Mouse (Mus musculus): ENCODE results near the gene Ankle1.

The Ankle1 gene

DNA sequence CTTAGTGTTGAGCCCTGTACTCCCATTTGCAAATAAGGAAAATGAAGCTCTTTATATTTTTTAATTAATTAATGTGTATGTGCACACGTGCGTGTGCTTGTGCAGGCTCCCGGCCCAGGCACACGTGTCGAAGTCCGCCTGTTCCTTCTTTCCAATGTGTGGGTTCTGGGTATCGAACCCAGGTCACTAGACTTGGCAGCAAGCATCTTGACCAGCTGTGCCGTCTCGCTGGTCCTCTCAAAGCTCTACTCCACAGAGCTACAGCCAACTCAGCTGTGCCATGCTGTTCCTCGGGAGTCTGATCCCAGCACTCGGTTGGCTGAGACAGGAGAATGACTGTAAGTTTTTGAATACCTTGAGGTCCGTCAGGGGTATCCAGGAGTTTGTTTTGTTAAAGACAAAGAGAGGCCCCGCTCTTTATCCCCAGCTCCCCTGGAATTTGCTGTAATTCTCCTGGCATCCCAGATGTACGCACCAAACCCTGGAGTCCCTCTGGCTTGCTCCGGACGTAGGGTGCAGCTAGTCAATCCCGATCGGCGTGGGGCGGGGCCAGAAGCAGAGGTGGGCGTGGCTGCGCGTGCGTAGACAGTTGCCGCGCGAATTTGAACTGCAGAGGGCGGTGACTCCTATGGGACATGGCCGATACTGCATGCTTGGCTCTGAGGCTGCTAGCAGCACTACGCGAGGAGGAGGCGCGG lies at the start of gene Ankle1:
Gene Ankle1 (plus strand): TSS at position 610 of the 698 bp plus-strand sequence.
- peak; percentile 94 to 96 for DNase-seq

DNA sequence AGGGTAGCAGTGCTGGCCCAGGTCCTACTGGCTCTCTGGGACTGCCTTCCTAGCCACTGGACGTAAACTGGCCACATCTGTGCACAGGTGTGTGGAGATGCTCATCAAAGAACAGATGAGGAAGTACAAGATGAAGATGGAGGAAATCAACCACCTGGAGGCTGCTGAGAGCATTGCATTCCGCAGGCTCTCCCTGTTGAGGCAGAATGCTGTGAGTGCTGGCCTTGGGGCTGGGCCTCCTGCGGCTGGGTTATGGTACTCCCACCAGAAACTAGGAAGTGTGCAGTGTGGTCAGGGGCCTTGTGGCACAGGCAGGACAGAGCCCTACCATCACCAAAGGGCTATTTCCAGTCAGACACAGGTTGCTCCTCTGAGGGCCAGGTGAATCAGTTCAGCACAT lies 47.8 kb upstream of the Ankle1 start:
- DNase-seq, result no peak

DNA sequence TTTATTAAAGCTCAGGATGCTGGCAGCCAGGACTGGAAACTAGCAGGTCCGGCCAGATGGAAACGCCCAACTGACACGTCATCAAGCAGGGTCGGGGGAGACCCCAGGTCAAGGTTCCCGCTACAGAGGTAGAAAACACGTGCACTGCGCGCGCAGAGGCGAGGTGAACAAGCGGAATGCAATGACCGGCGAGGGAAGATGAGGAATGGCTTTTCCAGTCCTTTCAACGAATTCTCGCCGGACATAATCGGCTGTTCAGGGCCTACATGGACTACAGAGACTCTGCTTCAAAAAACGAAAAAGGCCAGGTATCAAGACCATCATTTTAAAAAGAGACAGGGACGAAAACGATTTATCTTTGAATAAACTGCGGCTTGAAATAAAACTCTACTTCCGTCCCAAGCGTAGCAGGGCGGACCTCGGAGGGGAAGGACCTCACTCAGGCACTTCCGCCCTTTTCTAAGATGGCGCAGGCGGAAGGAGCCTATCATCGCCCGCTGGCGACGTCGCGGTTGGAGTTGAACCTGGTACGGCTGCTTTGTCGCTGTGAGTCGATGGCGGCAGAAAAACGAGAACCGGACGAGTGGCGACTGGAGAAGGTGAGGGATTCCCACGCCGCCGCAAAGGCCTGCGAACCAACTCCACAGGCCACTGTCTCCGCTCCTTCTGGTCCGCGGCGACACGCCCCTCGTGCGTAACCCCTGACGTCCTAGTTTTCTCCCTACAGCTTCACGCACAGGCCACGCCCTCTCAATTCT lies 38.9 kb upstream of the Ankle1 start, which contains the start of gene Use1:
Gene Use1 (plus strand): TSS at position 78 of the 758 bp plus-strand sequence.
- peak; percentile 91 to 93 for DNase-seq

GRCm38 (mm10) chr8:71367529-71368176 lies 38.2 kb upstream of the Ankle1 start:
- peak; percentile 30 to 55 for DNase-seq

- DNase-seq, result no peak
These were observed 37.4 kb upstream of the Ankle1 start for GRCm38 (mm10) chr8:71368366-71368765.

GRCm38 (mm10) chr8:71369040-71369718 lies 36.6 kb upstream of the Ankle1 start:
- DNase-seq, result no peak

GRCm38 (mm10) chr8:71370711-71371235 lies 35.0 kb upstream of the Ankle1 start:
- no peak for DNase-seq

- peak; percentile 96 to 97 for DNase-seq
These were observed 34.5 kb upstream of the Ankle1 start, which contains the start of gene Ocel1 for GRCm38 (mm10) chr8:71371236-71371848. Ocel1 (plus strand) TSS chr8:71371298.

- peak in 1 of 2 experiments; percentile 40 for DNase-seq
These were observed 33.4 kb upstream of the Ankle1 start for GRCm38 (mm10) chr8:71372427-71372826.

GRCm38 (mm10) chr8:71373000-71373399 lies 32.8 kb upstream of the Ankle1 start:
- DNase-seq, result no peak

DNA sequence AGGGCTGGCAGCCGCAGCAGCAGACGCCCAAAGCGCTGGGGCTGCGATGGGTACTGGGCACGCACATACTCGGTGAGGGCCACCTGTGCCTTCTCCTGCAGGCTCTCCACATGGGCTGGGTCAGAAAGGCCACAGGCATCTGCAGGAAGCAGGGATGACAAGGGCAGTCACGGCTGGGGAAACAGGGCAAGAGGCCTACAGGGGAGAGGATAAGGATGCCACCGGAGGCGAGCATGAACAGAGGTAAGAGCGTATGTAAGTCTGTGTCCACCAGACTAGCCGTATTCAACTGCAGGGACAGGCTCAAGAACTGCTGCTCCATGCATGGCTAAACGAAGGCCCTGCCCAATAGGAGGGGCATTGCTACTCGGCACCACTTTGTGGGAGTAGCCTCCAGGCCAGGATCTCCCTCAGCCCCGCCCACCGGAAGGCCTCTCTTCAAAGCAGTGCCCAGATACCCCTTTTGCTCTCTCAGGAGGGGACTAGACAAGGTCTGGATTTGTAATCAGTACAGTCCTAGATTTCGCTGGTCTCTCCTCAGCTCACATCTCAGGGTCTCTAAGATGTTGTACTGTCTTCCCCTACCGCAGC lies 31.1 kb upstream of the Ankle1 start:
- peak in 1 of 2 experiments; percentile 42 for DNase-seq

GRCm38 (mm10) chr8:71375581-71376422 lies 30.0 kb upstream of the Ankle1 start:
- DNase-seq, result peak; percentile 81 to 86

GRCm38 (mm10) chr8:71376423-71377030 lies 29.3 kb upstream of the Ankle1 start:
- peak in 1 of 2 experiments; percentile 60 for DNase-seq

DNA sequence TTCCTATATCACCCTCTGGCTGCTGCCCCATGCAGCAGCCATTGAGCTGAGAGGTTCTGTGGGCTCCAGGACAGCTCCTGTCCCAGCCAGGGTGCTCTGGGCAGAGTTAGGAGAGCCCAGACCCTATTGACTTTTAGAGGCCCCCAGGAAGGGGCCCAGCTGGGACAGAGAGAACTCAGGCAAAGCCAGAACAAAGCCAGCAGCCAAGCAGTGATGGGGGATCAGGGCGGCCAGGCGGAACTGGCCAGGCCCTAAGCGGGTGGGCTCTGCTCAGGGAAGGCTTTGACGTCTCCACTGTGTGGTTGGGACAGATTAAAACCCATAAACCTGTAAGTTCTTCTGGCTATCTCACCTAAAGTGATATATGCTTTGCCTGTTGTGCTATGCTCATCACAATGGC lies 26.8 kb upstream of the Ankle1 start:
- DNase-seq, result no peak

DNA sequence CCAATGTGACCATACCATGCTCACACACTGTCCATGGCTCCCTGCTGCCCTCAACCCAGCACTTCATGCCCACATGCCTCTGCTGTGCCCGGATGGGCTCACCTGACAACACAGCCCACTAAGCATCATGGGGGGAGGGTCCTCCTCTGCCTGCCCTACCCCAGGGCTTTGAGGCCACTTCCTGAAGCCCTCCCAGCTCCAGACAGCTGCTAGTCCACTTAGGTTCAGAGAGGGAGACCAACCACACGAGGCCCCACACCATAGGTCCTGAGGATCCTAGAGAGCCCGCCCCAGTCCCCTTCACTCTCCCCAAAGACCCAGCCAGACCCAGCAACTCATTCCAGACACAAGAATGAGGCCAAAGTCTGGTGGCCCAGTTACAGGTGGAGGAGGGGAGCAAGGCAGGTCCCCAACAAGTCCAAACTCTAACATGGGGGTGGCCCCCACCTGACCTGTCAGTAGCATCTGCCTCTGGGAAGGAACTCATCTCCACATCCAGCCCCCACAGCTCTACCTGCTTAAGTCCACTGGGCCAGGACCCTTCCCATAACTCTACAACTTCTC lies 26.2 kb upstream of the Ankle1 start:
- DNase-seq, result no peak

DNA sequence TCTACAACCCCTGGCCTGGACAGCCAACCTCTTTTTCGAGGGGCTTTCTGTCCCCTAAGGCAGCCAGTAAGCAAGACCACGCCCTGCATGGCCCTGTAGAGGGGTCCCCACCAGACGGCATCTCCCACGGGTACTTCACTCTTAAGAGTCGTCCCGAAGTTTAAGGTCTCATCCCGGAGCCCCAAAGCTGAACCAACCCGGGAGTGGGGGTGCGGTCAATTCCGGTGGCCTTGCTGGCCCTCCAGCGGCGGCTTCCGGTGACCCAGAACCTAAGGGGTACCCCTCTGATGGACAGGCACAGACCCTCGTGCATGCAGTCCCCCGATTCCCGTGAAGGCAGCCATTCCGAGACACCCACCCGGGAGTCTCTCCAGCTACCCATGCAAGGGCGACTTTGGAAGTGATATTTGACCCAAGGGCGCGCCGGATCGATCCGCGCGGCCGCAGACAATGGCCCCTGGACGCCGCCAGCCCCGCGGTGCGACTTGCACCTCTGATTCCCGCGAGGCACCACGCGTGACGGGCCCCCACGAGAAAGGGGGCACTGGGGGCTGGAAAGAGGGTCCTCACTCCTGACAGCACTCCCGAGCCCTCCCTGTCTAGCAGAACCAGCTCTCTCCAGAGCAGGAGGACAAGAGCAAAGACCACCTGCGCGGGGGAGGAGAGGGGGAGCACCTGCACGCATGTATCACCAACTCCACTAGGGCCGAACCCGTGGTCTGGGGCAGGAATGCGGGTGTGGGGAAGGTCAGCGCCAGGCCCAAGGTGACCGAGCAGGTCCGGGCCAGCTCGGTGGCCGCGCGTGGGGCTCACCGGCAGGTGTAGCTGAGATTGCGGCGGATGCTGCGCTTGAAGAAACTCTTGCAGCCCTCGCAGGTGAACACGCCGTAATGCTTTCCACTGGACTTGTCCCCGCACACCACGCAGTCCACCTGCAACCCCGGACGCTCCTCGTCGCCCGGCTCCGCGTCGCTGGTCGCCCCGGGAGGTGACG lies 25.3 kb upstream of the Ankle1 start:
- peak; percentile 51 to 54 for DNase-seq

- DNase-seq, result peak in 1 of 2 experiments; percentile 82
These were observed 24.3 kb upstream of the Ankle1 start, which contains the start of gene Nr2f6 for GRCm38 (mm10) chr8:71381421-71381970. Nr2f6 (minus strand) TSS chr8:71381960.

All from cerebellum, postnatal 25 days (tissue).